Mouse (Mus musculus) lung, postnatal 4 days (tissue): ENCODE data around the gene Ltbp3.

Source experiments
- DNase-seq, 2 experiments: peaks; one replicate each; pipeline ENCODE4 v3.0.0; 2021

The Ltbp3 gene

GRCm38 (mm10) chr19:5793917-5794770 lies 53.4 kb downstream of the Ltbp3 start:
- DNase-seq: peak in 1 of 2 experiments; percentile 25

DNA sequence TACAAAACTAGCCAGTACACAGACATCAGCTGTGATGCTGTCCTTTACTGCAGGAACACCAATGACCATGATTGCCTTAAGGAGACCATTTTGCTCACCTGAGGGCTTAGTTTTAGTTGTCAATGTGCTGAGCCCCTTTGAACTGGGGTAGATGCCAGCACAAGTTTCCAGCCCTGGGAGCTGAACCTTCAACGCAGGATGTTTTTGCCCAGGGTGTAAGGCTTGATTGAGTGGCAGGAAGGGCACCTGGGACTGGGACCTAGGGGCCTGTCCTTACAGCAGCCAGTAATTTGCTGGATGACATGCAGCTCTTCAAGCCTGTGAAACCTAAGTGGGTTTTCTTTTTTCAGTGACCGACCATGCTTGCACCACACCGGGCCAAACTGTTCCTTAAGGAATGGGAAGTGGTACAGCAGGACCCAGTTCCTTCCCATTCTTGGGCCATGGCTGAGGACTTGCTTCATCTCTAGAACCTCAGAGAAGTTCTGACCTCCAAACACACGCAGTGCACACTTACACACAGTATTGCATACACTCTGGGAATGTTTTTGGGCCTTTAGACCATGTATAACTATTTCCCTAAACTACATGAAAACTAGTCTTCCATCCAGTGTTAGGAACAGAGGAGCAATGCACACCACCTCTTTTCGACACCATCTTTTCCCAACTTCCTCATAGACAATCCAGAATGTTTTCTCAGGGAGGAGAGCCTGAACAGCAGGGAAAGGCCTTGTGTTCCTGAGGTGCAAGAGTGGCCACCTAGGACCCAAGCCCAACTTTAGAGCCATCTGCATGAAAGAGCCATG lies 54.3 kb downstream of the Ltbp3 start:
- peak in 1 of 2 experiments; percentile 43 for DNase-seq

- DNase-seq: peak in 1 of 2 experiments; percentile 10
Observed at GRCm38 (mm10) chr19:5795668-5796572, 55.2 kb downstream of the Ltbp3 start.

GRCm38 (mm10) chr19:5796573-5797111 lies 55.9 kb downstream of the Ltbp3 start:
- DNase-seq: no peak

DNA sequence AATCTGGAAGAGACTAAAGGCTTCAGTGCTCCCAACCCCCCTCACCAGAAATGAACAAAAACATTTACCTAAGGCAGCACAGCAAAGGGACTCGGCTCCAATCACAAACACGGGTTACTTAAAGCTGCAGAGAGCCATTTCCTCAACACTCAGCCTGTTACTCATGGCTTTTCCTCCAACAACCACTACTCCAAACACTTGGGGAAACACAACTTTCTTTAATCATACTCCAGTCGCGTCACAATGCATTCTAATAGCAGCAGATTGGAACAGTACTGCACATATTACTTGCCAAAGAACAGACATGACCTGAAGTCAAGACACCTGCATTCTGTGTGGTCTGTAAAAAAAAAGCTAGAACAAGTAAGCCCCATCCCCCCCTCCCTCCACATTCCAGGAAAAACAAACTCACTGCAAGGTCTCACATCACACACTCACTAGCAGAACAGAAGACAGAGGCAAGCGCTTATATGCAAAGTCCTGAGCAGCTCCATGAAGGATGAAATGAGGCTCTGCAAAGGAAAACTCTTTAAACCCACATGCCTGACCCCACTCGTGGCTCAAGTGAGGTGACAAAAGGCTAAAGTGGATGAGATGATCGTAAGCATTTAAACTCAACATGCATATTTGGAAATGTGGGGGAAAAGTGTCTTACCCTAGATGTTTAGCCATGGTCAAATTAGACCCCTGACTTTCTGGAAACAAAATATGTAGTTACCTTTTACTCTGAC lies 56.8 kb downstream of the Ltbp3 start:
- DNase-seq: no peak

DNA sequence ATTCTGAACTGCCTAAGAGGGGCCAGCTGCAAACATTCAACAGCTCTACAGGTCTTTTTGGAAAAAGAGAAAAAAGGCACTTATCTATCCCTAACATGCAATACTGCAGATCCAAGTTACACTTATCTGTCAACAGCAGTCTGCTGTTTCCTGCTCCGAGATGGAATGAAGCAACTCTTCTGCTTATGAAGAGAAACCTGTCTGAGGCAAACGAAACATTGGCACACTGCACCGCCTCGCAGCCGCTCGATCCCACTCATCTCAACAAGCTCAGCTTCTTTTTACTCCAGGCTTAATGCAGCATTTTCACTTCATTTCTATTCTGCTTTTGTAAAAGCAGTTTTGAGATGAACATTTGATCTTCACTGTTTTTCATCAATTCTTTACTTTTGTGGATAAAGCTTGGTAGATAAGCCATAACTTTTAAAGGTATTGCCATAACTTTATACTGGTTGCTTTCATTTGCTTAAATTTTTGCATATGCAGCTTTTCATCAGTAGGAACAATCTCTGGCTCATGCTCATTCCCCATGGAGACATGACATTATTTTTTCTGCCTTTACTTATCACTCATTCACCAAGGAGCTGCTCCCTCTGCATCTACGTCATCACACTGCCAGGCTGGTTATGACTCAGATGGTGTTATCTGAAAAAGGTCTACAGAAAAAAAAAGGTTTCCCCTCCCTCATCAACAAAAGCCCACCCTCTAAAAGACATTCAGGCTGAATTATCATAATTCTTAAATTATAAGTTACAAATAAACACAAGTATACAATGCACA lies 58.2 kb downstream of the Ltbp3 start:
- DNase-seq: no peak

DNA sequence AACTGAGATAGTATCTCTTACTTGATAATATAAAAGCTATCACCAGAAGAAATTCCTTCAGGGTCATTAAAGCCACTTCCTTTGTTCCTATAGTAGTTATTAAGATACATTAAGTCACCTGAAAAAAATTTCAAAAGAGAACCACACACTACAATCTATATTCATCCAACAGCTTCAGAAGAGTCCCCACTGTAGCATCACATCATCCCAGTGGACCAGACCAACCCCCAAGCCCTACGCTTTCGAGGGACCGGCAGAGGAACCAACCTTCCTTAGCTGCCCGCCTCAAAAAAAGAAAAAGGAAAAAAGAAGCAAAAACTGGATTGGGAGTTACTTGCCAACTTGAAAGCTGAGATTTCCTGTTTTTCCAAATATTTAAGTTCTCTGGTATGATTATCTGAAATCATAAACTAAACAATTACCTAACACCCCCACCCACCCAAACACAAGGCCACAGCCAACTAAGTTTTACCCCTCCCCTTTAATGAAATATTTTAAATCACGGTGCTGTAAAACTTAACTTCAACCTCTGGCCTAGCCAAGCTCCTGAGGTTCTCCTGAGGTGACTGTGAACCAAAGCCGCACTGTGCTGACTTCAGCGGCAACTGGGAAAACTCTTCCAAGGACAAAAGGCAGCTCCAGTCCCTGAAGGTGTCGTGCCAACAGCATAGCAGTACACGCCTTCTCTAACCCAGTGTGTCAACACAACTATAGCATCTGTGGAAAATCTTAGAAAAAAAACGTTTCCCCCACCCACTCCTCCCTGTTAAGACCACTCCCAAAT lies 59.1 kb downstream of the Ltbp3 start:
- DNase-seq: peak in 1 of 2 experiments; percentile 48

- DNase-seq: no peak
Observed at GRCm38 (mm10) chr19:5800350-5800631, 59.6 kb downstream of the Ltbp3 start.

- peak in 1 of 2 experiments; percentile 26 for DNase-seq
Observed at GRCm38 (mm10) chr19:5800632-5801431, 60.1 kb downstream of the Ltbp3 start.

- no peak for DNase-seq
Observed at GRCm38 (mm10) chr19:5801432-5801964, 60.8 kb downstream of the Ltbp3 start.

DNA sequence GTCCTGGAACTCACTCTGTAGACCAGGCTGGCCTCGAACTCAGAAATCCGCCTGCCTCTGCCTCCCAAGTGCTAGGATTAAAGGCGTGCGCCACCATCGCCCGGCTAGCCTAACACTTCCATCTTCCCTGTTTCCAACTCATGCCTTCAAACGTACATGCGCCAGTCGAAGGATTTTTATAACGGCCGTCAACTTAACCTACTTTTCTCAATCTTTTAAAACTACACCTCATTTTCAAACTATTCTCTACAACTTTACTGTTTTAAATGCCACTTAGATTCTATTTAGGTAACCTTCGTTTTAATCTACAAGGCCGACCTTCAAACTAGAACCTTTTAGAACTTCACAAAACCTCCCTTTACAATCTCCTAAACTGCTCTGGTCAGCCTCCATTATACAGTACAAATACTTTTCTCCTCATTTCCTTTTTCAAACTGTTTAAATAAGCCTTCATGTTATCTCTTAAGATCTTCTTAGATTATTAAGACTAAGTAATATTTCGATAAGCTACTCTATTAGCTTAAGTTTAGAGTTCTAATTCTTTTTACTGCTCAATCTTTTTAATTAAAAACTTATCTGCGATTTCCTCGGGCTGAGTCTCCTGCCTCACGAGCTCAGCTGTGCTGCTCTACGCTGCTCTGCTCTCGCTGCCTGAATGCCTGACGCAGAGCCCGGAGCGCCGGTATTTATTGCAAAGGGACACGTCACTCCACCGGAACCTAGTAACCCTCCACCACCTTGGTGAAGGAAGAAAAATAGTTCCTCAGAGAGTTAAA lies 61.5 kb downstream of the Ltbp3 start:
- DNase-seq: peak; percentile 94 to 98

- DNase-seq: no peak
Observed at GRCm38 (mm10) chr19:5802787-5803040, 62.0 kb downstream of the Ltbp3 start.

GRCm38 (mm10) chr19:5803041-5803880 lies 62.6 kb downstream of the Ltbp3 start:
- peak; percentile 100 for DNase-seq

GRCm38 (mm10) chr19:5803881-5804279 lies 63.2 kb downstream of the Ltbp3 start:
- no peak for DNase-seq

GRCm38 (mm10) chr19:5804371-5804899 lies 63.7 kb downstream of the Ltbp3 start:
- no peak for DNase-seq

GRCm38 (mm10) chr19:5806051-5806808 lies 65.5 kb downstream of the Ltbp3 start:
- peak; percentile 73 to 74 for DNase-seq

DNA sequence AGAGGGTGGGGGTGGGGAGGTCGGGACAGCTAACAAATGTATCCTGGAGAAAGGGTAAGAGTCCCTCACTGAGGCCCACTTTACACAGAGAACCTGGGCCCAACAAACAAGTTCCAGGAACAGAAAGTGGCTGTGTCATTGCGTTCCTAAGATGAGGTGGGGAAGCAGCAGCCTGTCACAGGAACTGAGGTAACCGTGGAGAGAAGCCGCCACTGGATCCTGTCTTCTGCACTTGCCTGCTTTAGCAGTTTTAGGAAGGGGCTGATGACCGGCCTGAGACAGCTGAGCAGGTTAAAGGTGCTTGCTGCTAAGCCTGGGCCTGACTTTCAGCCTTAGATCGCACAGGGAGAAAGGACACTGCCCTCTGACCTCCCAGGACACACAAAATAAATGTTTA lies 66.1 kb downstream of the Ltbp3 start:
- DNase-seq: peak in 1 of 2 experiments; percentile 53
